Mouse (Mus musculus): ENCODE measurements around the gene Fra10ac1. TPM values are rescaled to one million over a fixed set of nuclear protein-coding genes. Genes with fewer than 3 reads are reported as not detected.
A peak's percentile ranks its signal among the peaks of the same experiment; 100 is the strongest.

Gene Fra10ac1
- 24.4 and 27.5 TPM in 2 replicates for polyA plus RNA-seq (2015; fragmentation: Nextera tagmentation; extraction: Ambion mirVana)

- peaks cover 14% of the 10 kb centered on the region for H3K4me1 ChIP-seq
- H3K36me3 ChIP-seq: peaks cover 5% of the 10 kb centered on the region
- WGBS: 0% methylated on average over 49 of the region's 49 CpGs
- no peaks in the 10 kb centered on the region for H3K27me3 ChIP-seq (replicated peaks)
- no peaks in the 10 kb centered on the region for H3K9me3 ChIP-seq
- peak within 1 kb of the TSS; percentile 86 for H3K9ac ChIP-seq
- peak within 1 kb of the TSS; percentile 89 for H3K27ac ChIP-seq (replicated peaks)
- peak within 1 kb of the TSS; percentile 81 for H3K4me2 ChIP-seq
- peak; percentile 85 for ATAC-seq (ENCODE audit: extremely low read depth, insufficient number of reproducible peaks, low FRiP score, low TSS enrichment)
- H3K4me3 ChIP-seq: peak within 1 kb of the TSS; percentile 86
These were observed at the start of gene Fra10ac1 for GRCm38 (mm10) chr19:38223905-38224684. Fra10ac1 (minus strand) TSS chr19:38224156.

- no peak overlapping the region for H3K4me3 ChIP-seq
- no peak for ATAC-seq (ENCODE audit: extremely low read depth, insufficient number of reproducible peaks, low FRiP score, low TSS enrichment)
- 26% methylated on average over 6 of the region's 6 CpGs for WGBS
- H3K4me1 ChIP-seq: no peaks in the 10 kb centered on the region
- H3K9me3 ChIP-seq: no peaks in the 10 kb centered on the region
- no peak overlapping the region for H3K9ac ChIP-seq
- no peak overlapping the region for H3K27ac ChIP-seq (replicated peaks)
- no peak overlapping the region for H3K4me2 ChIP-seq
- no peaks in the 10 kb centered on the region for H3K36me3 ChIP-seq
- H3K27me3 ChIP-seq (replicated peaks): peaks cover 12% of the 10 kb centered on the region; the same call in 1 of the 2 replicates
These were observed 47.1 kb upstream of the Fra10ac1 start for GRCm38 (mm10) chr19:38271071-38271470.

- no peaks in the 10 kb centered on the region for H3K9me3 ChIP-seq
- H3K9ac ChIP-seq: no peak overlapping the region
- peaks cover 27% of the 10 kb centered on the region; the same call in 1 of the 2 replicates for H3K27me3 ChIP-seq (replicated peaks)
- 56% methylated on average over 5 of the region's 5 CpGs for WGBS
- H3K27ac ChIP-seq (replicated peaks): no peak overlapping the region
- H3K36me3 ChIP-seq: no peaks in the 10 kb centered on the region
- no peak for ATAC-seq (ENCODE audit: extremely low read depth, insufficient number of reproducible peaks, low FRiP score, low TSS enrichment)
- no peak overlapping the region for H3K4me2 ChIP-seq
- no peak overlapping the region for H3K4me3 ChIP-seq
- H3K4me1 ChIP-seq: peaks cover 11% of the 10 kb centered on the region
These were observed 43.5 kb upstream of the Fra10ac1 start for GRCm38 (mm10) chr19:38267469-38267868.

GRCm38 (mm10) chr19:38265767-38266166 lies 41.8 kb upstream of the Fra10ac1 start:
- WGBS: 82% methylated on average over 5 of the region's 5 CpGs
- no peak overlapping the region for H3K9ac ChIP-seq

DNA sequence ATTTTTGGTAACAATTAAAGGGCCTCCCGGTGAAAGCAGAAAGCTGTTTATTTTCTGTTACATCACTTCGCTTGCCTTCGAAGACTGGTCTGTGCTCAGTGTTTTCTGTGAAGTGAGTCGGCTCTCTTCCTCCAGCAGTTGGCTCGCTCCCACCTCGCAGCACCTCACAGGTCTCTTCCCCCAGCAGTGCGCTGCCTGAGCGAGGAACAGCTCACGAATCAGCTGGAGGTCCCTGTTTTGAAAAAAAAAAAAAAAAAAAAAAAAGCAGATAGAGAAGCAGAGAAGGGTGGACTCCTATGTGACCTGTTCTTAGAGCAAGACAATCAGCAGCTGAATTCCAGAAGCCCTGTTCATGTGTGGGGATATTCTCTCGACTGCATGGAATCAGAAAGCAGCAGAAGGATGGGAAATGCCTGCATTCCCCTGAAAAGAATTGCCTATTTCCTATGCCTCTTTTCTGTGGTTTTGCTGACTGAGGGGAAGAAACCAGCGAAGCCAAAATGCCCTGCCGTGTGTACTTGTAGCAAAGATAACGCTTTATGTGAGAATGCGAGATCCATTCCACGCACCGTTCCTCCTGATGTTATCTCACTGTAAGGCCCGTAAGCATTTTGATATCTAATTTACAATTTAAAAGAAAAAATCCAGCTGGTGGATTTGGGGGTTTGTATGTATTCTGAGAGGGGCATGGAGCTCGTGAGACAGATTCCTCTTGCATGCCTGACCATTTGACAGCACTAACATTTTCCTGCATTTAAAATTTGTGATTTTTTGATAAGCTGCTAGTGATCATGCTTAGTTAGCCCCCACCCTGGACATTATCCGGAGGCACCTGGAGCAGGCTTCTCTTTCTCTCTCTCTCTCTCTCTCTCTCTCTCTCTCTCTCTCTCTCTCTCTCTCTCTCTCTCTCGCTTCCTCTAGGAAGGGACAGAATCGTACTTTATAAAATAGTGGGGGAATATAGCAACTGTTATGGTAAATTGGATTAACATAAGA lies 40.8 kb upstream of the Fra10ac1 start, which contains the start of gene Lgi1:
Gene Lgi1, plus strand, starts transcription at position 32 of the 996 bp plus-strand sequence.
- Histone ChIP-seq H3K9ac (peak within 1 kb of the TSS; percentile 56), H3K9me3 (no peaks in the 10 kb centered on the region)
- WGBS: 22% methylated on average over 21 of the region's 21 CpGs

More at GRCm38 (mm10) chr19:38265767-38266166, 41.8 kb upstream of the Fra10ac1 start:
- H3K27ac ChIP-seq (replicated peaks): no peak overlapping the region
- H3K36me3 ChIP-seq: no peaks in the 10 kb centered on the region
- H3K4me3 ChIP-seq: no peak overlapping the region
- H3K9me3 ChIP-seq: no peaks in the 10 kb centered on the region
- peaks cover 11% of the 10 kb centered on the region for H3K4me1 ChIP-seq
- H3K27me3 ChIP-seq (replicated peaks): peaks cover 27% of the 10 kb centered on the region; the same call in 1 of the 2 replicates
- H3K4me2 ChIP-seq: no peak overlapping the region
- no peak for ATAC-seq (ENCODE audit: extremely low read depth, insufficient number of reproducible peaks, low FRiP score, low TSS enrichment)

GRCm38 (mm10) chr19:38263829-38264504 lies 40.0 kb upstream of the Fra10ac1 start:
- Histone ChIP-seq H3K4me2 (peak overlapping the region; percentile 65), H3K36me3 (no peaks in the 10 kb centered on the region), H3K4me3 (peak overlapping the region; percentile 32), H3K27ac (replicated peaks) (no peak overlapping the region), H3K9ac (peak overlapping the region; percentile 56; the same call in 1 of the 2 replicates), H3K27me3 (replicated peaks) (peaks cover 24% of the 10 kb centered on the region; the same call in 1 of the 2 replicates), H3K4me1 (peaks cover 11% of the 10 kb centered on the region), H3K9me3 (no peaks in the 10 kb centered on the region)
- 22% methylated on average over 14 of the region's 14 CpGs for WGBS
- no peak for ATAC-seq (ENCODE audit: extremely low read depth, insufficient number of reproducible peaks, low FRiP score, low TSS enrichment)

More for the DNA sequence above, 40.8 kb upstream of the Fra10ac1 start, which contains the start of gene Lgi1:
- Histone ChIP-seq H3K4me3 (peak within 1 kb of the TSS; percentile 32), H3K27me3 (replicated peaks) (peaks cover 22% of the 10 kb centered on the region; the same call in 1 of the 2 replicates), H3K4me2 (peak within 1 kb of the TSS; percentile 65), H3K36me3 (no peaks in the 10 kb centered on the region), H3K4me1 (peaks cover 11% of the 10 kb centered on the region), H3K27ac (replicated peaks) (no peak within 1 kb of the TSS)
- no peak for ATAC-seq (ENCODE audit: extremely low read depth, insufficient number of reproducible peaks, low FRiP score, low TSS enrichment)

DNA sequence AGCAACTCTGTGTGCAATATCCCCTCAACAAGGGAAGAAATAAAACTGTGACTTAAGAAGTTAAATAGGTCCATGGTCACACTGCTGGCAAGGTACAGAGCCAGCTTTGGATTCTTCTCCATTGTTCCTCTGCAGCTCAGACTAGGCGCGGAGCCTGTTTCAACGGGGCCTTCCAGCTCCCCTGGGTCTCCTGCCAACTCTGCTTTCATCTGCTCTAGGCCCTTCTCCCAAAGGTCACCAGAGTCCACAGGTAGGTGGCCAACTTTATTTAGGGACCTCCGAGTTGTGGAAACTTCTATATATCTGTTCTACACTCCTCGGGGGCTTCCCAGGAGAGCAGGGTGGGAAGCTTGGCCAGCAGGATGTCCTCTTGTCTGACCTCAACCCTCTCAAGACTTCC lies 37.4 kb upstream of the Fra10ac1 start:
- Histone ChIP-seq H3K27me3 (replicated peaks) (peaks cover 17% of the 10 kb centered on the region; the same call in 1 of the 2 replicates), H3K9me3 (no peaks in the 10 kb centered on the region)
- 75% methylated on average over 5 of the region's 5 CpGs for WGBS

DNA sequence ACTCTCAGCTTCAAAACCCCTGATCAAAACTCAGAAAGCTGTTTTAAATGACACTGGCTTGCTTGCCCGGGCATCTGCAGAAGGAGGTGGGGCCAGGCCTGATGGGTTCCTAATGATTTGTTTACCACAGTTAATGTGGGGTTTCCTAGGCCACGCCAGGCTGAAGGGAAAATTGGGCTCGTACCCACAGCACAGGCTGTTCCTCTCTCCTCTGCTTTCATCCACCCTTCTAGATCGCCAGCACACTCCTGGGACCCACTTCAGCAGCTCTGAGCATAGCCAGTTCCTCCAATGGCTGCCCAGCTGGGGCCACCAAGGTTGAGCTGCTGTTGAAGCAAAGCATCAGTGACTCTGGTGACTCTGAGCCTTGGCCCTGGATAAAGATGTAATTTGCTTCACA lies 36.4 kb upstream of the Fra10ac1 start:
- ATAC-seq (ENCODE audit: extremely low read depth, insufficient number of reproducible peaks, low FRiP score, low TSS enrichment): no peak
- Histone ChIP-seq H3K36me3 (no peaks in the 10 kb centered on the region), H3K9me3 (no peaks in the 10 kb centered on the region), H3K4me3 (no peak overlapping the region), H3K27ac (replicated peaks) (no peak overlapping the region), H3K4me1 (peaks cover 11% of the 10 kb centered on the region), H3K4me2 (no peak overlapping the region), H3K9ac (no peak overlapping the region), H3K27me3 (replicated peaks) (peaks cover 17% of the 10 kb centered on the region; the same call in 1 of the 2 replicates)
- WGBS: 47% methylated on average over 4 of the region's 4 CpGs

More for the DNA sequence above, 37.4 kb upstream of the Fra10ac1 start:
- Histone ChIP-seq H3K4me3 (no peak overlapping the region), H3K4me2 (no peak overlapping the region), H3K27ac (replicated peaks) (no peak overlapping the region), H3K4me1 (peaks cover 11% of the 10 kb centered on the region), H3K36me3 (no peaks in the 10 kb centered on the region), H3K9ac (no peak overlapping the region)
- no peak for ATAC-seq (ENCODE audit: extremely low read depth, insufficient number of reproducible peaks, low FRiP score, low TSS enrichment)

DNA sequence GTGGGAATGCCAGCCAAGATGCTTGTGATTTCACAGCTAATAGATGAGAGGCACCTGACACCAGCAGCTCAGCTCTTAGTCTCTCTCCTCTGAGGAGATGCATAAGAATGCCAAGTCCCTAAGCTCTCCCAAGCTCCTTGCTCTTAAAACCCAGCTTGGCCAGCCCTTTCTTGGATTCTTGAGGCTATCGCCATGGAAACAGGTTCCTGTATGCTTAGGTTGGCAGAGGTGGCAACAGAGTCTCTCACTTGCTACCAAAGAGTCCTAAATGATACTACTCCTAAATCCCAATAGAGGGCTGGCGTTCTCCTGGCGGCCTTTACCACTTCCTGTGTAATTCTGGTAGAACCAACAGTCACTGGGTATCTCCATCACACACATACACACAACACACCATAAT lies 35.5 kb upstream of the Fra10ac1 start:
- WGBS: 75% methylated on average over 3 of the region's 3 CpGs

GRCm38 (mm10) chr19:38258651-38259065 lies 34.7 kb upstream of the Fra10ac1 start:
- H3K9ac ChIP-seq: no peak overlapping the region
- H3K4me1 ChIP-seq: no peaks in the 10 kb centered on the region
- no peak for ATAC-seq (ENCODE audit: extremely low read depth, insufficient number of reproducible peaks, low FRiP score, low TSS enrichment)
- H3K9me3 ChIP-seq: no peaks in the 10 kb centered on the region
- no peak overlapping the region for H3K4me3 ChIP-seq
- WGBS: 71% methylated on average over 3 of the region's 3 CpGs
- no peak overlapping the region for H3K27ac ChIP-seq (replicated peaks)
- peaks cover 12% of the 10 kb centered on the region; the same call in 1 of the 2 replicates for H3K27me3 ChIP-seq (replicated peaks)
- no peaks in the 10 kb centered on the region for H3K36me3 ChIP-seq
- H3K4me2 ChIP-seq: no peak overlapping the region

More for the DNA sequence above, 35.5 kb upstream of the Fra10ac1 start:
- H3K4me2 ChIP-seq: no peak overlapping the region
- no peak for ATAC-seq (ENCODE audit: extremely low read depth, insufficient number of reproducible peaks, low FRiP score, low TSS enrichment)
- H3K9me3 ChIP-seq: no peaks in the 10 kb centered on the region
- no peaks in the 10 kb centered on the region for H3K36me3 ChIP-seq
- H3K27ac ChIP-seq (replicated peaks): no peak overlapping the region
- H3K4me3 ChIP-seq: no peak overlapping the region
- peaks cover 17% of the 10 kb centered on the region; the same call in 1 of the 2 replicates for H3K27me3 ChIP-seq (replicated peaks)
- peaks cover 5% of the 10 kb centered on the region; the same call in 1 of the 2 replicates for H3K4me1 ChIP-seq
- no peak overlapping the region for H3K9ac ChIP-seq
